Mouse (Mus musculus): Measurements from ENCODE around the gene Smc3. TPM values are rescaled to one million over a fixed set of nuclear protein-coding genes. Genes with fewer than 3 reads are reported as not detected.

Smc3 gene
- polyA plus RNA-seq, 1 experiment from 2014 or later, result 38.5 TPM

DNA sequence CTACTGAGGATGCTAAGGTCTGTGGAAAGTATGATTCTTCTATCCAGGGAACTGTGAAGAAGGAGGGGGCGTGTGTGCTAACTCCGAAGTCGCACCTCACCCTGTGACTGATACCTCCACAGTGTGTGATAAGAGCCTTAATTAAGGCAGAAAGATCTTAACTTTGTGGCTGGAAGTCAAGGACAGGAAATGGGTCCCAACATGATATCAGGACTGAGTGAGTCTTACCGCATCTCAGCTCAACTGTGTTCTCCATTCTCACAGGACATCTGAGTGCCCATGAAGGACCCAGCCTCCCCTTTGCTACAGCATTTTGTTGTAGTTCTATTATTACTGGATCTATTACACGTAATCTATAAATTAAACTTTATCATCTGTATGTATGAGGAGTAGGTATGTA lies 57.2 kb downstream of the Smc3 start:
- no peak overlapping the region for H3K9ac ChIP-seq (ENCODE audit: low read length)
- 48% methylated on average over 5 of the region's 5 CpGs for WGBS
- no peaks in the 10 kb centered on the region for H3K9me3 ChIP-seq (ENCODE audit: control insufficient read depth, low read length)
- ATAC-seq (ENCODE audit: insufficient number of reproducible peaks, insufficient read depth, low FRiP score, low read depth), result no peak
- peaks cover 43 to 46% of the 10 kb centered on the region in 2 experiments for H3K4me1 ChIP-seq (ENCODE audit: control insufficient read depth in 2 of 2, insufficient read depth in 2 of 2, low read length in 2 of 2)
- H3K36me3 ChIP-seq (ENCODE audit: control insufficient read depth, insufficient read depth, low read length), result no peaks in the 10 kb centered on the region
- H3K27me3 ChIP-seq (ENCODE audit: control insufficient read depth, insufficient read depth, low read length), result no peaks in the 10 kb centered on the region
- H3K27ac ChIP-seq (replicated peaks in 1 of 2; ENCODE audit: control insufficient read depth in 1 of 2, insufficient read depth in 1 of 2, low read depth in 2 of 2, low read length in 2 of 2), result no peak overlapping the region
- H3K4me3 ChIP-seq (ENCODE audit: control insufficient read depth in 1 of 2, insufficient read depth in 1 of 2, low read depth in 1 of 2, low read length in 2 of 2), result no peak overlapping the region
- H3K4me2 ChIP-seq (ENCODE audit: low read length), result no peak overlapping the region

DNA sequence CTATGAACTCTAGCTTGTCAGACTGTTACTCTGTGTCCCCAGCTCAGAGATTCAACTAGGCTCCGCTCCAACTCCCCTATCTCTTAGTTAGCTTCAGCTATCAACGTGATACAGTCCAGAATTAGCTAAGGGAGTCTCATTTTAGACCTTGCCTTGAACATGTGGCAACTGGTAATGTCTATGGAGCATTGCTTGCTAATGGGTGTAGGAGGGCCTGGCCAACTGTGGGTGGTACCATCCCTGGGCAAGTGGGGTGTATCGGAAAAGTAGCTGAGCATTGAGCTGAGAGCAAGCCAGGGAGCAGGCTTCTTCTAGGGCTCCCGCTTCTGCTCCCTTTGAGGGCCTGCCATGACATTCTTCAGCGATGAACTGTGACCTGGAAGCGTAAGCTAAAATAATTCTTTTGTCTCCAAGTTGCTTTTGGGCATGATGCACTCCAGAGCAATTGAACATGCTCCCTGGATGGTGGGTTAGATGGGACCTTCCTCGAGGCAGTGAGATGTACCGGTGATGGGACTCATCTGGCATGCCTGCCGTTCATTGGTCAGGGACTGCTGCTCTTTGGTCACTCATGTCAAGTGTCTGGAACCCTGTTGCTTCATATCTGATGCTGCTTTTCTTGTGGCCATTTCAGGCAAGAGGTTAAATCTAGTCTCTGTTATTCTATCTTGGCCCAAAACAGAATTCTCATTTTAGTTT lies 60.7 kb downstream of the Smc3 start:
- Histone ChIP-seq H3K9me3 (ENCODE audit: control insufficient read depth, low read length) (no peaks in the 10 kb centered on the region), H3K4me3 (ENCODE audit: control insufficient read depth in 1 of 2, insufficient read depth in 1 of 2, low read depth in 1 of 2, low read length in 2 of 2) (peak overlapping the region; percentile 21 to 38), H3K36me3 (ENCODE audit: control insufficient read depth, insufficient read depth, low read length) (peaks cover 5% of the 10 kb centered on the region; the same call in 1 of the 2 replicates), H3K27ac (replicated peaks in 1 of 2; ENCODE audit: control insufficient read depth in 1 of 2, insufficient read depth in 1 of 2, low read depth in 2 of 2, low read length in 2 of 2) (peak overlapping the region; percentile 84 to 92), H3K27me3 (ENCODE audit: control insufficient read depth, insufficient read depth, low read length) (no peaks in the 10 kb centered on the region), H3K4me1 (ENCODE audit: control insufficient read depth in 2 of 2, insufficient read depth in 2 of 2, low read length in 2 of 2) (peaks cover 22 to 23% of the 10 kb centered on the region in 2 experiments), H3K9ac (ENCODE audit: low read length) (peak overlapping the region; percentile 56; the same call in 1 of the 2 replicates), H3K4me2 (ENCODE audit: low read length) (peak overlapping the region; percentile 65)
- 33% methylated on average over 9 of the region's 9 CpGs for WGBS
- ATAC-seq (ENCODE audit: insufficient number of reproducible peaks, insufficient read depth, low FRiP score, low read depth), result peak; percentile 84

DNA sequence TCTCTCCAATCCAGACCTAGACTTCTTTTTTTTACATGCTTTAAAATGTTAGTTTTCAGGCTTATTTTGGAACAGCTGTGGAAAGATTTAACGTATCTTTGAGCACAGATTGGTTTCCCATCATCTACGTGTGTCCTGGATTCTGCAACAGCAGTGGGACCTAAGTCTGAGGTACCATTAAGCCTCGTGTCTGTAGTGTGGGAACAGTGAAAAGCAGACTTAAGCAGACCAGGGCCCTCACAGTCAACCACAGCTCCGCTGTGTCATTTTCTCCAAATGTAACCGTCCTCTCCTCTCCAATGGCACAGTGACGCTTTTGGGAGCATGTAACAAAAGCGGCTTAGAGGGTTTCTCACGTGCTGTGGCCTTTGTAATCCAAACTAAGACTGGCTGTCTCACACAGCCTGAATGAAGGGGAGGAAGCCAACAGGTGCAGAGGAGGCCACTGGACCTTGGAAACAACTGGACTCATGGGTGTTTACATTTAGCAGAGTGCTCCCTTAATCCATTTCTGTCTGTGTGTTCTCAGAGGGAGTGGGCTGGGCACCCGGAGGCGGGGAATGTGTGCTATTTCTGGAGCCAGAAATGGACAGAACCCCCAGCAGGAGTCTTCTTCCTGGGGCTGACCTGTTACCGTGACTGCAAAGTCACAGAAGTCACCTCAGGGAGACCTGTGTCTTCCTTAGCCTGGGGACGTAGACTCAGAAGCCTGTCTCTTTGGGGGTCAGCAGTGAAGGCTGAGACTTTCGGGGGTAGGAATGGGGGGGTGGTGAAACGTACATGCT lies 61.9 kb downstream of the Smc3 start:
- H3K4me1 ChIP-seq (ENCODE audit: control insufficient read depth in 2 of 2, insufficient read depth in 2 of 2, low read length in 2 of 2), result peaks cover 28 to 29% of the 10 kb centered on the region in 2 experiments
- no peaks in the 10 kb centered on the region for H3K27me3 ChIP-seq (ENCODE audit: control insufficient read depth, insufficient read depth, low read length)
- peak overlapping the region; percentile 69 for H3K9ac ChIP-seq (ENCODE audit: low read length)
- WGBS, result 35% methylated on average over 14 of the region's 14 CpGs
- ATAC-seq (ENCODE audit: insufficient number of reproducible peaks, insufficient read depth, low FRiP score, low read depth), result no peak
- H3K27ac ChIP-seq (replicated peaks in 1 of 2; ENCODE audit: control insufficient read depth in 1 of 2, insufficient read depth in 1 of 2, low read depth in 2 of 2, low read length in 2 of 2), result peak overlapping the region; percentile 83 to 90
- no peaks in the 10 kb centered on the region for H3K9me3 ChIP-seq (ENCODE audit: control insufficient read depth, low read length)
- H3K4me2 ChIP-seq (ENCODE audit: low read length), result peak overlapping the region; percentile 65
- H3K4me3 ChIP-seq (ENCODE audit: control insufficient read depth in 1 of 2, insufficient read depth in 1 of 2, low read depth in 1 of 2, low read length in 2 of 2), result peak overlapping the region; percentile 4 to 34
- H3K36me3 ChIP-seq (ENCODE audit: control insufficient read depth, insufficient read depth, low read length), result peaks cover 5% of the 10 kb centered on the region; the same call in 1 of the 2 replicates

DNA sequence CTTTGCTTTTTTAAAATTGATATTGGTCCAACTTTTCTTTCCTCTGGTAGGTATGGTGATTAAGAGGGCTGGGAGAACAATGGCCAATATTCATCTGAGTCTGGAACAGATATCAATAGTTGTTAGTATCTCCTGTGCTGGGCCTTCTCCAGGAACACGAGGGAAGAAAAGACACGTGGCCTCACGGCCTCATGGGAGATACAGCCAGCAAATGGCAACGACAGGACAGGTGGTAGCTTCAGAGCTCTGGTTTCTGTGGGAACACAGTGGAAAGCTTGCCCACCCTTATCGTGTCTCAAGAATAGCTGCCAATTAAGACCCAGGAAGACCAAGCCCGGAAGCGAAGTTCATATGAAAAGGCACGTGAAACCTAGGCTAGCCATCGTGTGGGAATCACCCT lies 64.6 kb downstream of the Smc3 start:
- Histone ChIP-seq H3K36me3 (ENCODE audit: control insufficient read depth, insufficient read depth, low read length) (peaks cover 5% of the 10 kb centered on the region; the same call in 1 of the 2 replicates), H3K4me1 (ENCODE audit: control insufficient read depth in 2 of 2, insufficient read depth in 2 of 2, low read length in 2 of 2) (peaks cover 28 to 32% of the 10 kb centered on the region in 2 experiments), H3K9ac (ENCODE audit: low read length) (no peak overlapping the region), H3K9me3 (ENCODE audit: control insufficient read depth, low read length) (no peaks in the 10 kb centered on the region), H3K4me2 (ENCODE audit: low read length) (no peak overlapping the region), H3K27me3 (ENCODE audit: control insufficient read depth, insufficient read depth, low read length) (no peaks in the 10 kb centered on the region), H3K4me3 (ENCODE audit: control insufficient read depth in 1 of 2, insufficient read depth in 1 of 2, low read depth in 1 of 2, low read length in 2 of 2) (no peak overlapping the region), H3K27ac (replicated peaks in 1 of 2; ENCODE audit: control insufficient read depth in 1 of 2, insufficient read depth in 1 of 2, low read depth in 2 of 2, low read length in 2 of 2) (no peak overlapping the region)
- WGBS, result 83% methylated on average over 9 of the region's 9 CpGs
- no peak for ATAC-seq (ENCODE audit: insufficient number of reproducible peaks, insufficient read depth, low FRiP score, low read depth)

DNA sequence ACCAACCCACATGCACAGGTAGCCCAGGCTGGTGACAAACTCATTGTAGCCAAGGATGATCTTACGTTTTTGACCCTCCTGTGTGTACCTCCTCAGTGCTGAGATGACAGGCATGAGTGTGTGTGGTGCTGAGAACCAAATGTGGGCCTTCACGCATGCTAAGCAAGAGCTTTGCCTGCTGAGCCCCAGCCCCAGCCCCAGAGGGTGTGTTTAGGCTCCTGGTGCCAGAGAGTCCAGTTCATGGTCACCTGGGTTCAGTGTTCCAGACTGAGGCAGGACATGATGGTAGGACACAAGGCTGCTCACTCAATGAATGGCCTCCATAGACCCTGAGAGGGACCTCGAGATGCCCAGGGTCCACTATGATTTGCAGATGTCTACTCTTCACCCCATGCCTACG lies 65.2 kb downstream of the Smc3 start:
- Histone ChIP-seq H3K36me3 (ENCODE audit: control insufficient read depth, insufficient read depth, low read length) (peaks cover 5% of the 10 kb centered on the region; the same call in 1 of the 2 replicates), H3K27ac (replicated peaks in 1 of 2; ENCODE audit: control insufficient read depth in 1 of 2, insufficient read depth in 1 of 2, low read depth in 2 of 2, low read length in 2 of 2) (no peak overlapping the region), H3K4me3 (ENCODE audit: control insufficient read depth in 1 of 2, insufficient read depth in 1 of 2, low read depth in 1 of 2, low read length in 2 of 2) (no peak overlapping the region), H3K27me3 (ENCODE audit: control insufficient read depth, insufficient read depth, low read length) (no peaks in the 10 kb centered on the region), H3K9me3 (ENCODE audit: control insufficient read depth, low read length) (no peaks in the 10 kb centered on the region), H3K9ac (ENCODE audit: low read length) (no peak overlapping the region), H3K4me2 (ENCODE audit: low read length) (no peak overlapping the region), H3K4me1 (ENCODE audit: control insufficient read depth in 2 of 2, insufficient read depth in 2 of 2, low read length in 2 of 2) (peaks cover 28 to 34% of the 10 kb centered on the region in 2 experiments)
- ATAC-seq (ENCODE audit: insufficient number of reproducible peaks, insufficient read depth, low FRiP score, low read depth), result no peak
- 88% methylated on average over 4 of the region's 4 CpGs for WGBS

DNA sequence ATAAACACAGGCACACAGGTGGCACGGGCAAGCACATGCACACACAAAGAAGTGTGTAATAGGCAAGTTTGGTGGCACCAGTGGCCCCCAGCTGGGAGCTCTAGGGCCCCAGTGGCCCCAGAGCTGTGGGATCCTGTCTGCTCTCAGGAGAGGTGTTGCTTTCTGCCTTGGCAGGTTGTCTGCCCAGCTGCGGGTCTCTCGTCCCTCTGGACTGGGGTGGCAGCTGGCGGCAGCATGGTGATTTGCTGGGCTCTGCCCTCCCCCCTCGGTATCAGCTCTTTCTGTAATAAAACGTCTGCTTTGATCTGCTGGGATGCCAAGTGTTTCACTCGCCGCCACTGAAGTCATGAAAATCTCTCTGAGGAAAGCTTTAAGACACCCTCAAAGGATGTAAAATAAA lies 66.5 kb downstream of the Smc3 start:
- no peak for ATAC-seq (ENCODE audit: insufficient number of reproducible peaks, insufficient read depth, low FRiP score, low read depth)
- H3K36me3 ChIP-seq (ENCODE audit: control insufficient read depth, insufficient read depth, low read length), result peaks cover 5% of the 10 kb centered on the region; the same call in 1 of the 2 replicates
- H3K27me3 ChIP-seq (ENCODE audit: control insufficient read depth, insufficient read depth, low read length), result no peaks in the 10 kb centered on the region
- WGBS, result 37% methylated on average over 8 of the region's 8 CpGs
- no peaks in the 10 kb centered on the region for H3K9me3 ChIP-seq (ENCODE audit: control insufficient read depth, low read length)
- 0 out of 2 replicates have a peak overlapping the region, but pooled peaks have one; percentile 4 for H3K4me2 ChIP-seq (ENCODE audit: low read length)
- peak overlapping the region; percentile 52; the same call in 1 of the 2 replicates for H3K9ac ChIP-seq (ENCODE audit: low read length)
- H3K4me3 ChIP-seq (ENCODE audit: control insufficient read depth in 1 of 2, insufficient read depth in 1 of 2, low read depth in 1 of 2, low read length in 2 of 2), result no peak overlapping the region
- H3K4me1 ChIP-seq (ENCODE audit: control insufficient read depth in 2 of 2, insufficient read depth in 2 of 2, low read length in 2 of 2), result peaks cover 35 to 39% of the 10 kb centered on the region in 2 experiments
- peak overlapping the region in 1 of 2 experiments; percentile 44; a peak in 1 of 4 replicates for H3K27ac ChIP-seq (replicated peaks in 1 of 2; ENCODE audit: control insufficient read depth in 1 of 2, insufficient read depth in 1 of 2, low read depth in 2 of 2, low read length in 2 of 2)

DNA sequence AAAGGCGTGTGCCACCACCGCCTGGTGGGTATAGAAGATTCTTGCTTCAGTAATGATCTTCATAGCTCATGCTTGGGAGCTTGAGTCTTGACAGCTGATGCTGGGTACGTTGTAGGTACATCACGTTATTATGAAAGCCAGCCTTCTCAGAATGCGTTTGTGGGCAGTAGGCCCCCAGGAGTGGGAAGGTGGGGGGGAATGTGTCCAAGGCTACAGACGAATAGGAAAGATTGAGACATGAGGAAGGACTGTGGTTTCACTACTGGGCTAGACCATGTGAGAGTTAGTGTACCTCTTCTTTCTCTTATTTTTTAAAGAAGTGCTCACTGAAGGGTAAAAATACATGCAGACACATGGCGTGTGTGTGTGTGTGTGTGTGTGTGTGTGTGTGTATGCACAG lies 68.6 kb downstream of the Smc3 start:
- no peaks in the 10 kb centered on the region for H3K9me3 ChIP-seq (ENCODE audit: control insufficient read depth, low read length)
- no peak overlapping the region for H3K4me3 ChIP-seq (ENCODE audit: control insufficient read depth in 1 of 2, insufficient read depth in 1 of 2, low read depth in 1 of 2, low read length in 2 of 2)
- H3K27me3 ChIP-seq (ENCODE audit: control insufficient read depth, insufficient read depth, low read length), result no peaks in the 10 kb centered on the region
- peaks cover 31 to 37% of the 10 kb centered on the region in 2 experiments for H3K4me1 ChIP-seq (ENCODE audit: control insufficient read depth in 2 of 2, insufficient read depth in 2 of 2, low read length in 2 of 2)
- no peak overlapping the region for H3K4me2 ChIP-seq (ENCODE audit: low read length)
- no peak overlapping the region for H3K27ac ChIP-seq (replicated peaks in 1 of 2; ENCODE audit: control insufficient read depth in 1 of 2, insufficient read depth in 1 of 2, low read depth in 2 of 2, low read length in 2 of 2)
- no peak for ATAC-seq (ENCODE audit: insufficient number of reproducible peaks, insufficient read depth, low FRiP score, low read depth)
- H3K36me3 ChIP-seq (ENCODE audit: control insufficient read depth, insufficient read depth, low read length), result peaks cover 5% of the 10 kb centered on the region; the same call in 1 of the 2 replicates
- WGBS, result 91% methylated on average over 7 of the region's 7 CpGs
- no peak overlapping the region for H3K9ac ChIP-seq (ENCODE audit: low read length)
